Mouse (Mus musculus): ENCODE results near the gene Hist2h2bb. TPM values are rescaled to one million over a fixed set of nuclear protein-coding genes. Genes with fewer than 3 reads are reported as not detected.

Gene Hist2h2bb
- total RNA-seq, 2 experiments from 2014 or later: 103 to 116 TPM

DNA sequence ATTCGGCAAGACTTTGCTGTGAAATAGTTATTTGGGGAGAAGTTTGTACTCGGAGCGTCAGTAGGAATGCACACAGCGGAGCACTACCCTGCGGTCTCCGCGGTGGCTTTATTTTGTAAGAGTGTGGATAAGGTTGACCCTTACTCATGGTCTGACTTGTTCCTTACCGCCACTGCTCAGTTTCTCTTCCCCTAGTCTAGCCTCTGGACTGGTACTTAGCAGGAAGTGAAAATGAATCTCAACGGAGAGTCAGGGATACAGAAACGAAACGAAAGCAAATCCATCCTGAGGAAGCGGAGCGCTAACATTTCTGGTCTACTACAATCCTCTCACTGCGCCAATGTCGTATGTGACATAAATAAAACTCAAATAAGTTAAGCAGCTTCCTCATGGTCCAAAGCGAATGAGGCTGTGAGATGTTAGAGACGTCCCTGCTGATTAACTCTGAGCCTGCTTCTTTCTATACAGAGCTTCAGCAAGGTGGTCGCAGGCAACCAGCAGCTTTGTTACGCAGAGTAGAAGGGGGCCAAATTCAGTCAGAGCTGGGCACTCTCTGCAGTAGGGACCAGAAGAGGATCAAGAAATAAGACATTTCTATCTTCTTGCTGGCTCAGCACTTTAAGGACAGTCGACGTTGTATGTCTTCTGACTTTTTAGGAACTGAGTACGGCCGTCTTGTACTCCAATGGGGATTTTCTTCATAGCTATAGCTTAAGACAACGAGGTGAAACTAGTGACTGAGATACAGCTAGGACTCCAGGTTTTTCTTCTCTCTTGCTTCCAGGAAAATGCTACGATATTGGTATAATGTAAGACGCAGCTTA, 31.4 kb downstream of the Hist2h2bb start:
- DNase-seq: peak in 1 of 2 experiments; percentile 6

- DNase-seq: no peak
Observed at GRCm38 (mm10) chr3:96302076-96302475, 32.5 kb downstream of the Hist2h2bb start.

- no peak for DNase-seq
Observed at GRCm38 (mm10) chr3:96306506-96306905, 37.0 kb downstream of the Hist2h2bb start.

DNA sequence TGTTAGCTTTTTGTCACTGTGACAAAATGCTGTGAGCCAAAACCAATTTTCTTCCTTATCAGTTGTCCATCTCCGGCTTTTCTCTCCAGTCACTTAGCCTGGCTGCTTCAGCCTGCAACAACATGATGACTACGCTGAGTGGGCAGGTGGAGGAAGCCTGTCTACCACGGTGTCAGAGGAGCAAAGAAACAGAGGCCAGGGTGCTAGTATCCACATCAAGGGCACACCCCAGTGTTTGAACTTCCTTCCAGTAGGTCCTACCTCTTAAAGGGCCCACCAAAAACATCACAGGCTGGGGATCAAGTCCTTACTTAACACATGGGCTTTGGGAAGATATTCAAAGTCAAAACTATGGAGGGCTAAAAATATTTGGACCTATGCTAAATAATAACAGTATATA, 39.9 kb downstream of the Hist2h2bb start:
- DNase-seq: no peak

DNA sequence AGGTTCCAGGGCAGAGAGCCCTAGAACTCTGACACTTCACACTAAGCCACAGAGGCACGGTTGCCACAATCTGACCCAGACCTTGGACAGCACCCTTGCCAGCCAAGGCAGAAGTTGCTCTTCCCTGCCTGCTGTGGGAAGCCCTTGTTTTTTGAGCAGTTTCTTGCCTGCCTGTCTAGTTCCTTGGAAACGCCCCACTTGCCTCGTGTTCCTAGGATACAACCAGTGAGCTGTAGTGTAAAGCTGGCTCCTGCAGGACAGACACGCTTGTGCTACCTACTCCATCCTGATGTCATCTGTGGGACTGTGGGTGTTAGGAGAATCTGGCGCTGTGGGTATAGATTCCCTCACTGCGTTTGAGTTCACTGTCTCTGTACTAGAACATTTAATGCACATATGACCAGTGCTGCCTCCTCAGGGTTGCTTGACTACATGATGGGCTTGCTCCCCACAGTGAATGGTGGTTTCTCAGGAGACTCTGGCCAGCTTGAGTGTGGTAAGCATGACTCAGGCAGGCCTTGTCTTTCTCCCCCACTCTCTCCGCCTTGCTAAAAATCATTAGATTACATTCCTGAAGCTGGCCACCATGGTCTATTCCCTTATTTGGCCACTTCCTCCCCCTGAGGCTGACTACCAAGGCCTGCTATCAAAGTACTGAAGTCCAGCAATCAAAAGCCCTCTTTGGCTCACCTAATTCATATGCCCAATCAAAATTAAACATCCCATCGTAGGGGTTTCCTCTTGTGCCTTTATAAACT, 43.0 kb downstream of the Hist2h2bb start:
- peak in 1 of 2 experiments; percentile 25 for DNase-seq

Small RNA genes within 50 kb of the gene (microRNA-seq; reads per million reads assigned to microRNA genes)
- gene Gm44492 (not detected), gene Gm47311 (not detected), gene Gm47313 (not detected)

Other genes starting within 250 kb of the Hist2h2bb start
- 10 to 100 TPM; 30.6 to 34.7 TPM for gene Vps45, start 211.3 kb upstream of the Hist2h2bb start, total RNA-seq (2021)
- gene Otud7b, start 165.2 kb upstream of the Hist2h2bb start, total RNA-seq (2021): 10 to 100 TPM; 34.5 to 39.3 TPM
- gene Mtmr11, start 107.7 kb upstream of the Hist2h2bb start, total RNA-seq (2021): 10 to 100 TPM; 15.6 to 31.5 TPM
- gene Sf3b4, start 97.4 kb upstream of the Hist2h2bb start, total RNA-seq (2021): 10 to 100 TPM; 53.6 to 57.9 TPM
- gene Sv2a, start 88.6 kb upstream of the Hist2h2bb start, total RNA-seq (2021): 1 to 10 TPM; 5.5 to 7.5 TPM
- 10 to 100 TPM; 26.8 to 41.2 TPM for gene Bola1, start 50.0 kb upstream of the Hist2h2bb start, total RNA-seq (2021)
- 1 to 10 TPM; 7.1 to 8.0 TPM for gene Hist2h2ab, start 49.9 kb upstream of the Hist2h2bb start, total RNA-seq (2021)
- gene Hist2h2ac, start 48.9 kb upstream of the Hist2h2bb start, total RNA-seq (2021): 10 to 100 TPM; 60.6 to 68.7 TPM
- 10 to 100 TPM; 16.3 to 17.9 TPM for gene Hist2h2be, start 48.6 kb upstream of the Hist2h2bb start, total RNA-seq (2021)
- 10 to 100 TPM; 23.8 to 30.2 TPM for gene Hist2h3c2, start 30.6 kb upstream of the Hist2h2bb start, total RNA-seq (2021)
- gene Hist2h2aa2, start 29.5 kb upstream of the Hist2h2bb start, total RNA-seq (2021): 100 to 1,000 TPM; 495 to 593 TPM
- gene Hist2h2aa1, start 24.3 kb upstream of the Hist2h2bb start, total RNA-seq (2021): 10 to 100 TPM in 1 of 2 experiments, 1 to 10 TPM in 1; 2.9 to 13.5 TPM
- gene Hist2h3c1, start 23.1 kb upstream of the Hist2h2bb start, total RNA-seq (2021): not detected
- gene Hist2h4, start 6.4 kb upstream of the Hist2h2bb start, total RNA-seq (2021): 10 to 100 TPM; 25.0 to 26.7 TPM
- gene Hist2h3b, start 1.1 kb upstream of the Hist2h2bb start, total RNA-seq (2021): 100 to 1,000 TPM in 1 of 2 experiments, 10 to 100 TPM in 1; 100.0 to 108 TPM
- 1 to 10 TPM; 1.7 to 1.9 TPM for gene Fcgr1, start 24.2 kb downstream of the Hist2h2bb start, total RNA-seq (2021)
- gene BC107364, start 182.6 kb downstream of the Hist2h2bb start, total RNA-seq (2021): not detected

Data from adrenal gland, postnatal 36 days (tissue).